Mouse (Mus musculus): Measurements from ENCODE around the gene Prkg1. TPM values are rescaled to one million over a fixed set of nuclear protein-coding genes. Genes with fewer than 3 reads are reported as not detected.
"Not testable (repeated sequence)": the region's sequence is repeated elsewhere in the genome, so short reads cannot be mapped to it uniquely, and the experiment has no call there.

Gene Prkg1
- polyA plus RNA-seq, 1 experiment from 2014 or later = 2.1 TPM

- not testable (repeated sequence) for H3K27ac ChIP-seq (ENCODE audit: low read depth, low read length); H3K4me3 ChIP-seq (ENCODE audit: low read length); H3K4me2 ChIP-seq (replicated peaks; ENCODE audit: low read depth, low read length); H3K9me3 ChIP-seq (ENCODE audit: control insufficient read depth, low read length); ATAC-seq (ENCODE audit: low FRiP score, low TSS enrichment); H3K9ac ChIP-seq (ENCODE audit: low read depth, low read length); H3K4me1 ChIP-seq (ENCODE audit: control insufficient read depth, insufficient read depth, low read length); H3K27me3 ChIP-seq (ENCODE audit: control insufficient read depth, insufficient read depth, low read length); H3K36me3 ChIP-seq (ENCODE audit: control insufficient read depth, insufficient read depth, low read length)
- 84% methylated on average over 4 of the region's 4 CpGs for WGBS
These were observed 545.6 kb downstream of the Prkg1 start for GRCm38 (mm10) chr19:31219261-31219660.

DNA sequence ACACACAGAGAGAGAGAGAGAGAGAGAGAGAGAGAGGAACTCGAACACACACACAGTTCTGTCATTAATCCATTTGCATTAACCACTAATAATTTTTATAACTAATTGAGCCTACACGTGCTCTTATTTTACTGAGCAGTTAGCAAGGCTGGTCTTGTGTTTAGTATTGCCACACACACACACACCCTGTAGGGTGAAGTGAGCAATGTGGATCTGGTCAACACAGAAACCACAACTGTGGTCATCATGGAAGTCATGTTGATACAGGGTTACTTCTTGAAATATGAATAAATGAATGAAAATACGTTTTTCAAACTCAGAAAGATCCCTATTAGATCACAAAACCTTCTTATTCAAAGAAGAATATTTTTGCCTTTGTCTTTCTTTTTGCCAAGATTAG is 554.0 kb downstream of the Prkg1 start:
- ATAC-seq (ENCODE audit: low FRiP score, low TSS enrichment) = no peak
- Histone ChIP-seq H3K36me3 (ENCODE audit: control insufficient read depth, insufficient read depth, low read length) (no peaks in the 10 kb centered on the region), H3K4me2 (replicated peaks; ENCODE audit: low read depth, low read length) (no peak overlapping the region), H3K4me1 (ENCODE audit: control insufficient read depth, insufficient read depth, low read length) (no peaks in the 10 kb centered on the region), H3K27ac (ENCODE audit: low read depth, low read length) (no peak overlapping the region), H3K9me3 (ENCODE audit: control insufficient read depth, low read length) (no peaks in the 10 kb centered on the region), H3K4me3 (ENCODE audit: low read length) (no peak overlapping the region), H3K27me3 (ENCODE audit: control insufficient read depth, insufficient read depth, low read length) (no peaks in the 10 kb centered on the region), H3K9ac (ENCODE audit: low read depth, low read length) (no peak overlapping the region)
- 83% methylated on average over 3 of the region's 3 CpGs for WGBS

DNA sequence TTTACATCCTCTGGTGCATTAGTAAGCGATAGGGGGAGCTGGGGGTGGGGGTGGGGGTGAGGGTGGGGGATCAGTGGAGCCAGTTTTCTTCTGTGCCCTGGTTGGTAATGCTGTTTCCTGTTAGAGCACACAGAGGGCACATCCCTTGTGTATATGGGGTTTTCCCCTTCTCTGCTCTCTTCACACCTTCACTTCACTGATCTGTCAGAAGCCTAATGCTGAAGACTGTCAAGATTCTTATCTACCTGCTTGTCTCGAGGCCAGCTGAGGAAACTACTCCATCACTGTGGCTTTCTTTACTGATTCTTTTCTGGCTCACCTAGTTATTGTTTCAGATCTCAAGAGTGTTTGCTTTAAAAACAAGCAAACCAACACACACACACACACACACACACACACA is 554.4 kb downstream of the Prkg1 start:
- Histone ChIP-seq H3K27me3 (ENCODE audit: control insufficient read depth, insufficient read depth, low read length) (no peaks in the 10 kb centered on the region), H3K27ac (ENCODE audit: low read depth, low read length) (no peak overlapping the region), H3K9ac (ENCODE audit: low read depth, low read length) (no peak overlapping the region), H3K4me3 (ENCODE audit: low read length) (no peak overlapping the region), H3K36me3 (ENCODE audit: control insufficient read depth, insufficient read depth, low read length) (no peaks in the 10 kb centered on the region), H3K4me1 (ENCODE audit: control insufficient read depth, insufficient read depth, low read length) (no peaks in the 10 kb centered on the region), H3K9me3 (ENCODE audit: control insufficient read depth, low read length) (no peaks in the 10 kb centered on the region), H3K4me2 (replicated peaks; ENCODE audit: low read depth, low read length) (no peak overlapping the region)
- no peak for ATAC-seq (ENCODE audit: low FRiP score, low TSS enrichment)
- 28% methylated on average over 2 of the region's 2 CpGs for WGBS

- Histone ChIP-seq H3K27ac (ENCODE audit: low read depth, low read length) (no peak overlapping the region), H3K9ac (ENCODE audit: low read depth, low read length) (no peak overlapping the region)
- WGBS = 46% methylated on average over 5 of the region's 5 CpGs
These were observed 565.2 kb downstream of the Prkg1 start for GRCm38 (mm10) chr19:31199583-31199982.

GRCm38 (mm10) chr19:31198461-31198860 is 566.4 kb downstream of the Prkg1 start:
- Histone ChIP-seq H3K27me3 (ENCODE audit: control insufficient read depth, insufficient read depth, low read length) (no peaks in the 10 kb centered on the region), H3K27ac (ENCODE audit: low read depth, low read length) (no peak overlapping the region), H3K4me3 (ENCODE audit: low read length) (no peak overlapping the region), H3K4me1 (ENCODE audit: control insufficient read depth, insufficient read depth, low read length) (no peaks in the 10 kb centered on the region), H3K9ac (ENCODE audit: low read depth, low read length) (no peak overlapping the region), H3K36me3 (ENCODE audit: control insufficient read depth, insufficient read depth, low read length) (no peaks in the 10 kb centered on the region), H3K9me3 (ENCODE audit: control insufficient read depth, low read length) (no peaks in the 10 kb centered on the region), H3K4me2 (replicated peaks; ENCODE audit: low read depth, low read length) (no peak overlapping the region)
- ATAC-seq (ENCODE audit: low FRiP score, low TSS enrichment) = no peak
- 54% methylated on average over 4 of the region's 4 CpGs for WGBS

More at GRCm38 (mm10) chr19:31199583-31199982, 565.2 kb downstream of the Prkg1 start:
- no peaks in the 10 kb centered on the region for H3K36me3 ChIP-seq (ENCODE audit: control insufficient read depth, insufficient read depth, low read length)
- no peak overlapping the region for H3K4me3 ChIP-seq (ENCODE audit: low read length)
- H3K4me1 ChIP-seq (ENCODE audit: control insufficient read depth, insufficient read depth, low read length) = no peaks in the 10 kb centered on the region
- no peak for ATAC-seq (ENCODE audit: low FRiP score, low TSS enrichment)
- H3K4me2 ChIP-seq (replicated peaks; ENCODE audit: low read depth, low read length) = no peak overlapping the region
- no peaks in the 10 kb centered on the region for H3K27me3 ChIP-seq (ENCODE audit: control insufficient read depth, insufficient read depth, low read length)
- no peaks in the 10 kb centered on the region for H3K9me3 ChIP-seq (ENCODE audit: control insufficient read depth, low read length)

- Histone ChIP-seq H3K4me1 (ENCODE audit: control insufficient read depth, insufficient read depth, low read length) (no peaks in the 10 kb centered on the region), H3K36me3 (ENCODE audit: control insufficient read depth, insufficient read depth, low read length) (no peaks in the 10 kb centered on the region), H3K9ac (ENCODE audit: low read depth, low read length) (no peak overlapping the region), H3K27ac (ENCODE audit: low read depth, low read length) (no peak overlapping the region), H3K4me2 (replicated peaks; ENCODE audit: low read depth, low read length) (no peak overlapping the region), H3K4me3 (ENCODE audit: low read length) (no peak overlapping the region), H3K27me3 (ENCODE audit: control insufficient read depth, insufficient read depth, low read length) (no peaks in the 10 kb centered on the region), H3K9me3 (ENCODE audit: control insufficient read depth, low read length) (no peaks in the 10 kb centered on the region)
- WGBS = 89% methylated on average over 6 of the region's 6 CpGs
- ATAC-seq (ENCODE audit: low FRiP score, low TSS enrichment) = no peak
These were observed 567.8 kb downstream of the Prkg1 start for GRCm38 (mm10) chr19:31197076-31197475.

DNA sequence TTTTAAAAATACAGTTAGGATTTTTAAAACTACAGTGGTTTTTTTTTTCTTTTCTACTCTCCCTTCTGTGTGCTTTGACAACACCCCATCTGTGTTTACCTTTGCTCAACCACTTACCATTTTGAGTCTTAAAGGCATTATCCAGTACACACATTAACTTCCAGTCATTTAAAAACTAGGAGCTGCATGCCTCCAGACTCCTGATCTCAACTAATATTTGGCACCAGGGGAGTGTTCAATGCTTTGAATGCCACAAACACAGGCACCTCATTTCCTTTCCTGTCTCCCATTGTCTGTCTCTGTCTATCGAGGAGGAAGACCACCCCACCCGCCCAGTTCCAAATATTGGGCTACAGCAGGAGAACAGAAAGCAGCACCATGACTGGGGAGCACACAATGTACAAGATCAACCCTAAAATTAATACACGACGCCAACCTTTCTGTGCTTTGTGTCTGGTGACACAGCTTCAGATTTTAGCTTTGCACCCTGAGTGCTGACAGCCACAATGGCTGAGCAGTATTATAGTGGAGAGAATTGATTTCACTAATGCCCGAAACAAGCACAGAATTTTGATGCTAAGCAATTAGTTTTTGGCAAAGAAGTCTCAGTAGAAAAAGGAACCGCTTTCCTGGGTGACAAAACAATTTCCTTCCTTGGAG is 576.1 kb downstream of the Prkg1 start:
- Histone ChIP-seq H3K9me3 (ENCODE audit: control insufficient read depth, low read length) (no peaks in the 10 kb centered on the region), H3K4me3 (ENCODE audit: low read length) (no peak overlapping the region), H3K36me3 (ENCODE audit: control insufficient read depth, insufficient read depth, low read length) (no peaks in the 10 kb centered on the region), H3K9ac (ENCODE audit: low read depth, low read length) (no peak overlapping the region), H3K4me2 (replicated peaks; ENCODE audit: low read depth, low read length) (no peak overlapping the region), H3K4me1 (ENCODE audit: control insufficient read depth, insufficient read depth, low read length) (no peaks in the 10 kb centered on the region), H3K27ac (ENCODE audit: low read depth, low read length) (no peak overlapping the region), H3K27me3 (ENCODE audit: control insufficient read depth, insufficient read depth, low read length) (no peaks in the 10 kb centered on the region)
- 92% methylated on average over 6 of the region's 6 CpGs for WGBS
- ATAC-seq (ENCODE audit: low FRiP score, low TSS enrichment) = no peak

DNA sequence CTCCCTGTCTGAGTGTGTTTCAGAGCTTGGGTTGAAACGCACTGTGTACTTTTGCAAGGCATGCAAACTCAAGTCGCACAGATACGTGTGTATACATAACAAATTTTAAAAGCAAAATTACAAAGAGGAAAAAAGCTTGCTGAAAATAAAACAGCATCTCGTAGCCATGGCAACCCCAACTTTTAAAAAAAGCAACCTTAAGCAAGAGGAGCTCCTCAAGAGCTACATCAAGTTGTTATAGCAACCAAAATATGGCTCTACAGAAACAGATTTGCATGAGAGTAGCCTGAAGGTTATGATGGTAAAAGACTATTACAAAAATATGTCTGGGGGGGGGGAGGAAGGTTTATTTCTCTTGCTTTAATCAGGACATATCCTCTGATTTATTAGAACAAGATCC is 584.1 kb downstream of the Prkg1 start:
- Histone ChIP-seq H3K9ac (ENCODE audit: low read depth, low read length) (no peak overlapping the region), H3K27me3 (ENCODE audit: control insufficient read depth, insufficient read depth, low read length) (no peaks in the 10 kb centered on the region), H3K4me1 (ENCODE audit: control insufficient read depth, insufficient read depth, low read length) (no peaks in the 10 kb centered on the region), H3K4me3 (ENCODE audit: low read length) (no peak overlapping the region), H3K27ac (ENCODE audit: low read depth, low read length) (no peak overlapping the region), H3K36me3 (ENCODE audit: control insufficient read depth, insufficient read depth, low read length) (no peaks in the 10 kb centered on the region), H3K4me2 (replicated peaks; ENCODE audit: low read depth, low read length) (no peak overlapping the region), H3K9me3 (ENCODE audit: control insufficient read depth, low read length) (no peaks in the 10 kb centered on the region)
- ATAC-seq (ENCODE audit: low FRiP score, low TSS enrichment) = no peak
- 94% methylated on average over 4 of the region's 4 CpGs for WGBS

GRCm38 (mm10) chr19:31177279-31177922 is 587.4 kb downstream of the Prkg1 start:
- ATAC-seq (ENCODE audit: low FRiP score, low TSS enrichment) = no peak
- no peak overlapping the region for H3K4me3 ChIP-seq (ENCODE audit: low read length)
- H3K9me3 ChIP-seq (ENCODE audit: control insufficient read depth, low read length) = no peaks in the 10 kb centered on the region
- 77% methylated on average over 8 of the region's 8 CpGs for WGBS
- H3K9ac ChIP-seq (ENCODE audit: low read depth, low read length) = no peak overlapping the region
- no peaks in the 10 kb centered on the region for H3K36me3 ChIP-seq (ENCODE audit: control insufficient read depth, insufficient read depth, low read length)
- no peak overlapping the region for H3K27ac ChIP-seq (ENCODE audit: low read depth, low read length)
- no peaks in the 10 kb centered on the region for H3K4me1 ChIP-seq (ENCODE audit: control insufficient read depth, insufficient read depth, low read length)
- H3K4me2 ChIP-seq (replicated peaks; ENCODE audit: low read depth, low read length) = no peak overlapping the region
- no peaks in the 10 kb centered on the region for H3K27me3 ChIP-seq (ENCODE audit: control insufficient read depth, insufficient read depth, low read length)

All from kidney, embryonic 14.5 days (tissue).